Mouse (Mus musculus) cerebellum, postnatal 25 days (tissue): Measurements from ENCODE around the gene Lenep.
A peak's percentile ranks its signal among the peaks of the same experiment; 100 is the strongest.

Experiments used
- DNase-seq, 2 experiments: peaks; one replicate each; pipeline ENCODE4 v3.0.0; 2021; ENCODE audit warnings: mixed read lengths in 2 of 2

Lenep gene

GRCm38 (mm10) chr3:89390699-89391662 lies 11.6 kb downstream of the Lenep start:
- DNase-seq: peak; percentile 39 to 59

GRCm38 (mm10) chr3:89390111-89390515 lies 12.5 kb downstream of the Lenep start:
- peak; percentile 46 to 49 for DNase-seq

GRCm38 (mm10) chr3:89388901-89389740 lies 13.5 kb downstream of the Lenep start:
- peak in 1 of 2 experiments; percentile 54 for DNase-seq

- peak; percentile 58 to 73 for DNase-seq
Measured at GRCm38 (mm10) chr3:89388134-89388881, 14.3 kb downstream of the Lenep start.

GRCm38 (mm10) chr3:89387632-89388031 lies 15.0 kb downstream of the Lenep start:
- DNase-seq: peak in 1 of 2 experiments; percentile 35

- DNase-seq: peak in 1 of 2 experiments; percentile 31
Measured at GRCm38 (mm10) chr3:89386438-89387420, 15.9 kb downstream of the Lenep start.

GRCm38 (mm10) chr3:89385451-89385850 lies 17.1 kb downstream of the Lenep start:
- peak in 1 of 2 experiments; percentile 16 for DNase-seq

GRCm38 (mm10) chr3:89384331-89385076 lies 18.1 kb downstream of the Lenep start:
- DNase-seq: no peak

- DNase-seq: peak in 1 of 2 experiments; percentile 36
Measured at GRCm38 (mm10) chr3:89383651-89384255, 18.8 kb downstream of the Lenep start.

GRCm38 (mm10) chr3:89382950-89383349 lies 19.6 kb downstream of the Lenep start:
- DNase-seq: peak in 1 of 2 experiments; percentile 10

- DNase-seq: no peak
Measured at GRCm38 (mm10) chr3:89382033-89382882, 20.3 kb downstream of the Lenep start.

- no peak for DNase-seq
Measured at GRCm38 (mm10) chr3:89381233-89381632, 21.4 kb downstream of the Lenep start.

GRCm38 (mm10) chr3:89380711-89381110 lies 21.9 kb downstream of the Lenep start:
- DNase-seq: no peak

GRCm38 (mm10) chr3:89380291-89380690 lies 22.3 kb downstream of the Lenep start:
- no peak for DNase-seq

GRCm38 (mm10) chr3:89379388-89380131 lies 23.0 kb downstream of the Lenep start:
- DNase-seq: peak in 1 of 2 experiments; percentile 21

GRCm38 (mm10) chr3:89378394-89379067 lies 24.1 kb downstream of the Lenep start:
- peak; percentile 67 to 77 for DNase-seq

GRCm38 (mm10) chr3:89377831-89378230 lies 24.8 kb downstream of the Lenep start:
- peak in 1 of 2 experiments; percentile 15 for DNase-seq
